Mouse (Mus musculus): Measurements from ENCODE around the gene Atp11a.

DNA sequence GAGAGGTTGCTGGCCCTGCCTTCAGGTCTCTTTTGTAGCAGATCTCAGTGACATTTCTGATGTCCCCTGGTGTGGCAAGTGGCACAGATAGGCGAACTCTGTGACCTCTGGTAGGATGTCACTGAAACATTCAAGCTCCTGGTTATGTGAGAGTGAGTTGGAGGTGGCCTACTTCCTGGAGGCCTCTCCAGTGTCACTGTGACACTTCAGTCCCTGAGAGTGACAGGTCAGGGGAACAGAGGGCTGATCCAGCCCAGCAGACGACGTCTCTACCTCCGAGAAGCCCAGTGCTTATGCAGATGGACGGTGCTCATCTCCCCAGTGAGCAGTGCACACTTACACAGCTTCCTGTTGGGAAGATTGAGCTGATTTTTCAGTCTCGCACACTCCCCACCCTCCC, 68.4 kb downstream of the Atp11a start:
- TF ChIP-seq CTCF (IDR thresholded peaks at IDR 0.05; ENCODE audit: extremely low read depth, insufficient read length, insufficient replicate concordance, low read depth, low read length): no peak
- no peak for TF ChIP-seq POLR2A (IDR thresholded peaks at IDR 0.05; ENCODE audit: low read depth, low read length)

All from small intestine, adult 2 months (tissue).